Mouse (Mus musculus): Measurements from ENCODE around the gene Hoxa7.

GRCm38 (mm10) chr6:52196811-52197210 lies 24.8 kb downstream of the Hoxa7 start:
- TF ChIP-seq CTCF (IDR thresholded peaks at IDR 0.05) (no peak), EP300 (IDR thresholded peaks at IDR 0.05; ENCODE audit: insufficient read depth, low read depth, low read length) (no peak), POLR2A (IDR thresholded peaks at IDR 0.05; ENCODE audit: insufficient read depth, low read depth, low read length) (no peak)
